8 mouse cellular contexts compared by ENCODE assay signal in the genomic region with DNA sequence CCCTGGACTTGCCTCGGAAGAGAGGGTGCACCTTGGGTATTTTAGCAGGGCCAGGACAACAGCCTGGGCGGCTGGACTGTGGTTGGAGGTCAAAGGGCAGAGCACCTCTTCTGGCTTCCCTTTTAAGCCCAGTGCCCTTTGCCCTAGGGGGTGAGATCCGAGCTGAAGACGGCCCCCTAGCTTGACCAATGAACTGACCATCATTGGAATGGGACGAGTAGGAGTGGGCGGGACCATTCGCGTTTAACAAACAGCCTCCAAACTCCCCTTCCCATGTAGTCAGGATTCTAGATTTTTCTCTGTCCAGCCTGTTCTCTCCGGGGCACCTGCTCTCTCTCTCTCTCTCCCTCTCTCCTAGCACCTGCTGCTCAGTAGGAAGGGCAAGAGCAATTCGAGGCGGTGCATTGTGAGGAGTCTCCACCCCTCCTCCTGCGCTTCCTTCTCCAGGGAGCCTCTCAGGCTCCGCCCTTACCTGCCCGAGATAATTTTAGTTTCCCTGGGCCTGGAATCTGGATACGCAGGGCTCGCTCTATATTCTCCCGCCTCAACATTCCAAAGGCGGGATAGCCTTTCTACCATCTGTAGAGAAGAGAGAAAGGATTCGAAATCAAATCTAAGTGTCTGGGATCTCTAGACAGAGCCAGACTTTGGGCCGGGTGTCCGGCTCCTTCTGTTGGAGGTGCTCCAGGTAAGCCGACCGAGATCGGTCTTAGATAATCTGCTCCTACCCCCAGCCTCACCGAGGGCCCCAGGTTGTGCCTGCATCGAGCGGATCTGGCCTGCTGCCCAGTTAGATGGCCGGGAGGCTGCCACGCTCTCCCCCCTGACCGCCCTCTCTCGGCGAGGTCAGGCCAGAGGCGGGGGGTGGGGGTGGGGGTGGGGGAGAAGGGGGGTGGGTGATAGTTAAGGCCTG. TPM values are rescaled to one million over a fixed set of nuclear protein-coding genes. Genes with fewer than 3 reads are reported as not detected.
DNase-seq lines count a peak whose midpoint lies in the region; ATAC-seq and TF ChIP-seq lines count a peak whose summit lies in the region.

No protein-coding gene starts in this region.

- peak; percentile 42; the same call in 1 of the 2 replicates for TF ChIP-seq POLR2A in small intestine, adult 2 months (IDR thresholded peaks at IDR 0.05; ENCODE audit: low read depth, low read length)

- DNase-seq in heart, postnatal 0 days (ENCODE audit: low spot score) = no peak
- DNase-seq in heart, postnatal 25 days (ENCODE audit: low spot score) = no peak
- peak; percentile 49 for DNase-seq in embryo, embryonic 10.5 days (ENCODE audit: low spot score)
- DNase-seq in intestine, embryonic 14.5 days (ENCODE audit: low spot score) = peak; percentile 58
- no peak for DNase-seq in liver, embryonic 13.5 days
- DNase-seq in T-cell, adult 2 months (ENCODE audit: low spot score) = no peak
- no peak for DNase-seq in urinary bladder, adult 2 months (ENCODE audit: low spot score)

- WGBS in heart, postnatal 0 days = 6% methylated on average over 31 of the region's 33 CpGs
- WGBS in intestine, embryonic 14.5 days = 1% methylated on average over 29 of the region's 33 CpGs
- WGBS in liver, embryonic 13.5 days (ENCODE audit: insufficient replicate concordance) = 6% methylated on average over 33 of the region's 33 CpGs
- WGBS in small intestine, adult 2 months = 3% methylated on average over 33 of the region's 33 CpGs

- intact Hi-C loops in heart, postnatal 25 days (cut with DNase I) = no loop called here

- 0 out of 2 replicates have a peak overlapping the region, but pooled peaks have one; percentile 10 for H3K4me3 ChIP-seq in heart, postnatal 0 days (ENCODE audit: low read depth, low read length)
- peak overlapping the region; percentile 38 for H3K4me3 ChIP-seq in intestine, embryonic 14.5 days (ENCODE audit: low read depth, low read length)
- H3K4me3 ChIP-seq in liver, embryonic 13.5 days (replicated peaks) = peak overlapping the region; percentile 51
- peak overlapping the region; percentile 72 for H3K4me3 ChIP-seq in small intestine, adult 2 months (ENCODE audit: low read depth, low read length)

- no peak for TF ChIP-seq CTCF in heart, postnatal 0 days (IDR thresholded peaks at IDR 0.05; ENCODE audit: low read depth)
- TF ChIP-seq CTCF in small intestine, adult 2 months (IDR thresholded peaks at IDR 0.05; ENCODE audit: extremely low read depth, insufficient read length, insufficient replicate concordance, low read depth, low read length) = no peak

- H3K4me1 ChIP-seq in heart, postnatal 0 days (ENCODE audit: control insufficient read depth, insufficient read depth) = peaks cover 6% of the 10 kb centered on the region; the same call in 1 of the 2 replicates
- H3K4me1 ChIP-seq in intestine, embryonic 14.5 days (replicated peaks; ENCODE audit: control insufficient read depth, insufficient read depth, low read length) = no peaks in the 10 kb centered on the region
- H3K4me1 ChIP-seq in liver, embryonic 13.5 days (replicated peaks) = peaks cover 7% of the 10 kb centered on the region; the same call in 1 of the 2 replicates
- peaks cover 21% of the 10 kb centered on the region; the same call in 1 of the 2 replicates for H3K4me1 ChIP-seq in small intestine, adult 2 months (ENCODE audit: control insufficient read depth, insufficient read depth, insufficient read length, low read length)

- no peaks in the 10 kb centered on the region for H3K9me3 ChIP-seq in heart, postnatal 0 days (replicated peaks; ENCODE audit: control insufficient read depth, low read length)
- no peaks in the 10 kb centered on the region for H3K9me3 ChIP-seq in intestine, embryonic 14.5 days (ENCODE audit: control insufficient read depth, low read length)
- no peaks in the 10 kb centered on the region for H3K9me3 ChIP-seq in liver, embryonic 13.5 days (replicated peaks)

- no peaks in the 10 kb centered on the region for H3K36me3 ChIP-seq in heart, postnatal 0 days (replicated peaks; ENCODE audit: control insufficient read depth, insufficient read depth, low read length)
- H3K36me3 ChIP-seq in intestine, embryonic 14.5 days (ENCODE audit: control insufficient read depth, insufficient read depth, low read length) = no peaks in the 10 kb centered on the region
- H3K36me3 ChIP-seq in liver, embryonic 13.5 days = peaks cover 1% of the 10 kb centered on the region; the same call in 1 of the 2 replicates
- peaks cover 14% of the 10 kb centered on the region for H3K36me3 ChIP-seq in small intestine, adult 2 months (ENCODE audit: control insufficient read depth, insufficient read depth, low read length)

- no peak for TF ChIP-seq EP300 in heart, postnatal 0 days (IDR thresholded peaks at IDR 0.05; ENCODE audit: low read depth)

- H3K4me2 ChIP-seq in heart, postnatal 0 days (ENCODE audit: low read depth, low read length) = peak overlapping the region; percentile 49
- H3K4me2 ChIP-seq in intestine, embryonic 14.5 days (ENCODE audit: low read length) = peak overlapping the region; percentile 27
- peak overlapping the region; percentile 17; the same call in 1 of the 2 replicates for H3K4me2 ChIP-seq in liver, embryonic 13.5 days

- no peak overlapping the region for H3K27ac ChIP-seq in heart, postnatal 0 days (ENCODE audit: low read depth)
- peak overlapping the region; percentile 91 for H3K27ac ChIP-seq in intestine, embryonic 14.5 days (ENCODE audit: low read depth)
- peak overlapping the region; percentile 81 for H3K27ac ChIP-seq in liver, embryonic 13.5 days
- peak overlapping the region; percentile 96 for H3K27ac ChIP-seq in small intestine, adult 2 months (ENCODE audit: insufficient read depth, low read depth, low read length)

- H3K27me3 ChIP-seq in heart, postnatal 0 days (ENCODE audit: control insufficient read depth, insufficient read depth, low read length) = peaks cover 15% of the 10 kb centered on the region
- H3K27me3 ChIP-seq in intestine, embryonic 14.5 days (replicated peaks; ENCODE audit: control insufficient read depth, insufficient read depth, low read length) = peaks cover 23% of the 10 kb centered on the region
- peaks cover 62% of the 10 kb centered on the region for H3K27me3 ChIP-seq in liver, embryonic 13.5 days
- H3K27me3 ChIP-seq in small intestine, adult 2 months (ENCODE audit: control insufficient read depth, insufficient read depth, low read length) = no peaks in the 10 kb centered on the region

- H3K9ac ChIP-seq in heart, postnatal 0 days (replicated peaks; ENCODE audit: low read depth, low read length) = no peak overlapping the region
- H3K9ac ChIP-seq in intestine, embryonic 14.5 days (ENCODE audit: low read length) = peak overlapping the region; percentile 52
- H3K9ac ChIP-seq in liver, embryonic 13.5 days = peak overlapping the region; percentile 60

- no peak for ATAC-seq in heart, postnatal 0 days (ENCODE audit: insufficient read depth, low read depth)
- peak; percentile 81 for ATAC-seq in intestine, embryonic 14.5 days (replicated peaks; ENCODE audit: low FRiP score, low TSS enrichment, low read depth)
- peak; percentile 66 for ATAC-seq in liver, embryonic 13.5 days (ENCODE audit: low read depth)

RNA-seq across cellular contexts. Expression of gene Grb7, which starts 0.6 kb away (rescaled TPM):
- 0.92 and 0.93 TPM in 2 replicates for total RNA-seq in heart, postnatal 0 days (2014; rRNA removed; ENCODE audit: low replicate concordance)
- polyA plus RNA-seq in heart, postnatal 0 days (2015; fragmentation: Nextera tagmentation; extraction: Ambion mirVana) = 0.15 and 0.23 TPM in 2 replicates
- not detected for total RNA-seq in heart, postnatal 25 days (2021)
- 74.1 and 74.6 TPM in 2 replicates for polyA plus RNA-seq in intestine, embryonic 14.5 days (2014; fragmentation: Nextera tagmentation; extraction: Ambion mirVana)
- polyA plus RNA-seq in liver, embryonic 13.5 days (2015; fragmentation: Nextera tagmentation; extraction: Ambion mirVana) = 17.4 and 20.5 TPM in 2 replicates
- polyA plus RNA-seq in small intestine, adult 2 months (2012; rRNA removed) = 33.0 and 137 TPM in 2 replicates
- 41.1 and 52.0 TPM in 2 replicates for polyA plus RNA-seq in urinary bladder, adult 2 months (2012; rRNA removed)

RNA-seq across cellular contexts. Expression of gene Mien1, which starts 8.0 kb away (rescaled TPM):
- 20.6 and 26.5 TPM in 2 replicates for total RNA-seq in heart, postnatal 0 days (2014; rRNA removed; ENCODE audit: low replicate concordance)
- 104 and 113 TPM in 2 replicates for polyA plus RNA-seq in heart, postnatal 0 days (2015; fragmentation: Nextera tagmentation; extraction: Ambion mirVana)
- total RNA-seq in heart, postnatal 25 days (2021) = 10 to 100 TPM; 49.0 to 54.6 TPM
- polyA plus RNA-seq in intestine, embryonic 14.5 days (2014; fragmentation: Nextera tagmentation; extraction: Ambion mirVana) = 109 and 123 TPM in 2 replicates
- 66.8 and 72.0 TPM in 2 replicates for polyA plus RNA-seq in liver, embryonic 13.5 days (2015; fragmentation: Nextera tagmentation; extraction: Ambion mirVana)
- 17.2 and 37.7 TPM in 2 replicates for polyA plus RNA-seq in small intestine, adult 2 months (2012; rRNA removed)
- polyA plus RNA-seq in urinary bladder, adult 2 months (2012; rRNA removed) = 105 and 127 TPM in 2 replicates

RNA-seq across cellular contexts. Expression of gene Erbb2, which starts 34.5 kb away (rescaled TPM):
- total RNA-seq in heart, postnatal 0 days (2014; rRNA removed; ENCODE audit: low replicate concordance) = 23.2 and 31.4 TPM in 2 replicates
- 15.5 and 16.8 TPM in 2 replicates for polyA plus RNA-seq in heart, postnatal 0 days (2015; fragmentation: Nextera tagmentation; extraction: Ambion mirVana)
- 1 to 10 TPM; 7.7 to 9.2 TPM for total RNA-seq in heart, postnatal 25 days (2021)
- 33.5 and 35.3 TPM in 2 replicates for polyA plus RNA-seq in intestine, embryonic 14.5 days (2014; fragmentation: Nextera tagmentation; extraction: Ambion mirVana)
- polyA plus RNA-seq in liver, embryonic 13.5 days (2015; fragmentation: Nextera tagmentation; extraction: Ambion mirVana) = 2.2 and 2.6 TPM in 2 replicates
- polyA plus RNA-seq in small intestine, adult 2 months (2012; rRNA removed) = 40.2 and 105 TPM in 2 replicates
- 29.2 and 29.5 TPM in 2 replicates for polyA plus RNA-seq in urinary bladder, adult 2 months (2012; rRNA removed)

RNA-seq across cellular contexts. Expression of gene Pgap3, which starts 46.5 kb away (rescaled TPM):
- total RNA-seq in heart, postnatal 0 days (2014; rRNA removed; ENCODE audit: low replicate concordance) = 35.7 and 46.0 TPM in 2 replicates
- polyA plus RNA-seq in heart, postnatal 0 days (2015; fragmentation: Nextera tagmentation; extraction: Ambion mirVana) = 15.9 and 18.2 TPM in 2 replicates
- total RNA-seq in heart, postnatal 25 days (2021) = 1 to 10 TPM; 8.4 to 9.3 TPM
- polyA plus RNA-seq in intestine, embryonic 14.5 days (2014; fragmentation: Nextera tagmentation; extraction: Ambion mirVana) = 13.4 and 14.1 TPM in 2 replicates
- polyA plus RNA-seq in liver, embryonic 13.5 days (2015; fragmentation: Nextera tagmentation; extraction: Ambion mirVana) = 3.1 and 3.8 TPM in 2 replicates
- polyA plus RNA-seq in small intestine, adult 2 months (2012; rRNA removed) = 26.0 and 52.1 TPM in 2 replicates
- polyA plus RNA-seq in urinary bladder, adult 2 months (2012; rRNA removed) = 10.5 and 12.7 TPM in 2 replicates

Comparison
In these comparisons a context has a peak if more than half of its experiments do, and no peak if none do; other contexts are left out.
1. DNase-seq: peak in embryo, embryonic 10.5 days (single experiment) and intestine, embryonic 14.5 days (single experiment); none in heart, postnatal 0 days (single experiment), heart, postnatal 25 days (single experiment), liver, embryonic 13.5 days (single experiment), T-cell, adult 2 months (single experiment) and urinary bladder, adult 2 months (single experiment).
2. H3K4me3 ChIP-seq: peak in every context shown above with its lines; median percentile 72 in small intestine, adult 2 months; 51 in liver, embryonic 13.5 days; 38 in intestine, embryonic 14.5 days; 10 in heart, postnatal 0 days.
3. RNA of gene Grb7, which starts 0.6 kb away (polyA plus RNA-seq): 33.0 to 137 TPM in small intestine, adult 2 months, 74.1 to 74.6 TPM in intestine, embryonic 14.5 days, 41.1 to 52.0 TPM in urinary bladder, adult 2 months and 17.4 to 20.5 TPM in liver, embryonic 13.5 days; 0.15 to 0.23 TPM in heart, postnatal 0 days; every median in the first group is over 10 times any median in the second.
4. Peak in every context shown above with its lines, with median percentiles within 50 percentile points of each other: H3K4me2 ChIP-seq.